Mouse (Mus musculus): ENCODE data around the gene Grid1. TPM values are rescaled to one million over a fixed set of nuclear protein-coding genes. Genes with fewer than 3 reads are reported as not detected.

Gene Grid1
- total RNA-seq, 2 experiments from 2014 or later, result 48.2 to 49.7 TPM

Small RNA genes within 50 kb of the gene (microRNA-seq; reads per million reads assigned to microRNA genes)
- 865 reads per million, percentile 75 among the genes with 10 or more reads in this experiment for gene Mir346

Other genes starting within 250 kb of the Grid1 start
- gene Ldb3, start 231.4 kb upstream of the Grid1 start, total RNA-seq (2021), result 1 to 10 TPM; 1.5 to 2.0 TPM
- gene Opn4, start 220.0 kb upstream of the Grid1 start, total RNA-seq (2021), result not detected
- 10 to 100 TPM; 31.8 to 33.3 TPM for gene Wapl, start 146.2 kb upstream of the Grid1 start, total RNA-seq (2021)